Mouse (Mus musculus): ENCODE measurements around the gene Gnl3l. TPM values are rescaled to one million over a fixed set of nuclear protein-coding genes. Genes with fewer than 3 reads are reported as not detected.
A peak's percentile ranks its signal among the peaks of the same experiment; 100 is the strongest.

The Gnl3l gene
- total RNA-seq, 2 experiments from 2014 or later = 33.8 to 38.0 TPM

DNA sequence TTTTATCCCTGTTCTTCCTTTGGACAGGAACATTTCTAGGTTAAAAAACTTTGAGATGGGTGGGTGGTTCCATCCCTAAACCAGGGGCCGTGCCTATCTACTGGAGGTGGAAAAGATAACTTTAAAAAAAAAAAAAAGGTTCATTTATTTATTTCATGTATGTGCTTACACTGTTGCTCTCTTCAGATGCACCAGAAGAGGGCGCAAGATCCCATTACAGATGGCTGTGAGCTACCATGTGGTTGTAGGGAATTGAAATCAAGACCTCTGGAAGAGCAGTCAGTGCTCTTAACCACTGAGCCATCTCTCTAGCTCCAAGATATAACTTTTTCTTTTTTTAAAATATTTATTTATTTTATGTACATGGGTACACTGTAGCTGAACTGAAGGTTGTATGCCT, 54.1 kb downstream of the Gnl3l start:
- DNase-seq = no peak
- intact Hi-C loops (cut with DNase I) = loop anchor here (5.0 kb wide), 1 partner anchor 134 kb away; the partner anchor contains the start of gene Tsr2

- intact Hi-C loops (cut with DNase I) = loop anchor here (5.0 kb wide), 1 partner anchor 137 kb away; the partner anchor contains the start of gene Tsr2
- DNase-seq = no peak
Observed at GRCm38 (mm10) chrX:150960702-150961101, 56.4 kb downstream of the Gnl3l start.

DNA sequence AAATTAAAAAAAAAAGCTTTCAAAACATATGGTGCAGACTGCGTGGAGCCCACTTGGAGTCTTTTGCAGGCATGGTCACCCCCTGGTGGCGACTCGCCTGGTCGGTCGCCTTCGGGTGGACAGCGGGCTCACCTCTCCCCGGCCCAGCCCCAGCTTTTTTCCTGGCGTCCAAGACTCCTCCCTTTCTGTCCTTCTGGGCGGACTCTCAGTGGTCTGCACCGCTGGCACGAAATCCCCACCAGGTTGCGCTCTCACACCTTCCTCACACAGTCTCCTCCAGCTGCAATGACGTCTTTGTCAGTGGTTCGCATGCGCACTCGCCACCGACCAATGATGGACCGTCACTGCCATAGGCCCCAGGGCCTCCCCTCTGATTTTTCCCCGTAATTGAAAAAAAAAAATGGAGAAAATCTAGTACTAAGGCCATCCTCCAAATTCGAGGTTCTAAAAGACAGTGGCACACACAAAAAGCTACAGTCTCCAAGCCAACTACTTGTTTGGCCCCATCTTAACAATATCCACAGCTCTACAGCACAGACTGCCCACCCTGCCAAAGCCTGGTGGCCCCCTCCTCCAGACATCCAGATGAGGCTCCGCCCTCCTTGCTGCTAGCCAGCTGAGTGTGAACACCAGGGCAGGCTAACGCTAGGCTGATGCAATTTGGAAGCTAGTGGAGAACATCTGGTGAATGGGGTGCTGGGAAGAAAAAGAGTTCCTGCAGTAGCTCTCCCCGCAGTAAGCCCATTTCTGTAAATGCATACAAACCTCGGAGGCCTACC, 60.4 kb downstream of the Gnl3l start:
- DNase-seq = peak; percentile 73 to 82
- intact Hi-C loops (cut with DNase I) = loop anchor here (1.0 to 10.0 kb wide), 3 partner anchors 142 to 248 kb away; partner anchors contain the start of gene Maged2

DNA sequence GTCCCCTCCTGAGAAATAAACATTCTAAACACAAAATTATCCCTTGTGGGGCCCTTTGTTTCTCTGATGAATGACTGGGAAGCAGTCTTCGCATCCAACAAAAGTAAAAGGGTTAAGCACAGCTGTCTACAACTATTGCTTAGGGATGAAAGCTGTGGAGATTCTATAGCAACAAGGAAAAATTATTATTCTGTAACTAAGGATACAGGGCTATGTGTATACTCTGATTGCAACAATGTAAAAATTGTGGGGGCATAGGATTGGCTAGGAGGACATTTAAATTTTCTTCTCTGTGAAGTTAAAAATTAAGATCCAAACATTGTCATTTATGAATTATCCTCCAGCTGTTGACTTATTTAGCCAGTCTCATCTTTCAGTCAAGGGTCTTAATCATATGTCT, 61.1 kb downstream of the Gnl3l start:
- intact Hi-C loops (cut with DNase I) = loop anchor here (1.0 to 10.0 kb wide), 3 partner anchors 141 to 247 kb away; partner anchors contain the start of gene Maged2
- no peak for DNase-seq

DNA sequence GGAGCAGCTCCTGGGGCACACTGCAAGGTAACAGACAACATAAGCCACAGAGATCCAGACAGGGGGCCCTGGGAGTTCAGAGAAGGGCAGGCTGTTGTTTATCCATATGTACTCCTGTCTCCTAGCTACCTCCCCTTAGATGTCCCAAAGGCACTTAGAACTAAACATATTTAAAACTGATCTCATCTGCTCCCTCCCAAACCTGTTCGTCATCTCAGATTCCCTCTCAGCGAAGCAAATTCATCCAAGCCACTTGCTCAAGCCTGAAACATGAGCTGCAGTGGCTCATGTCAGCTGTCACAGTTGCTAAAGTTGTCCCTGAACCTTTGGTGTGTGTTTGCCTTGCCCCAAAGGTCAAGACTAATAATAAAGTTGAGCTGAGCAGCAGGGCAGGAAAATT, 61.7 kb downstream of the Gnl3l start:
- intact Hi-C loops (cut with DNase I) = loop anchor here (10.0 kb wide), 1 partner anchor 141 kb away; the partner anchor contains the start of gene Maged2
- peak in 1 of 2 experiments; percentile 9 for DNase-seq

DNA sequence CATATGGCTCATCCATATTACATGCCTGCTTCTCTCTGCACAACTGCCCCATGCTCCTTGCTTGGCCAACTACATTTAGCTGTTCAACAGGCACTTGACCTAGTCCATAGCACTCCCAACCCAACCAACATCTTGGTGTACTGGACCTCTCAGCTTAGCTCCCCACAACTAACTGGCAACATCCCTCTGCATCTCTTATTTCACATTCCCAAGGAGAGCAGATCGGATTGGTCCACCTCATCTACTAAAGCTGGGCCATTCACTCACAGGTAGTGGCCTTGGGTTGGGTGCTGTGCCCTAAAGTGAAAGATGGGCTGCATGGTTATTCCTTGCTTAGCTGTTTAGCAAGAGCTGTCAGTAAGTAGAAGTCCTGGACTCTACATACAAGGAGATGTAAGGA, 62.4 kb downstream of the Gnl3l start:
- no peak for DNase-seq
- intact Hi-C loops (cut with DNase I) = loop anchor here (5.0 to 10.0 kb wide), 2 partner anchors 140 to 442 kb away; partner anchors contain the start of gene Maged2

Other genes starting within 250 kb of the Gnl3l start
- gene Maged2, start 203.0 kb downstream of the Gnl3l start, total RNA-seq (2021) = 10 to 100 TPM; 52.7 to 63.7 TPM
- gene Fgd1, start 28.8 kb upstream of the Gnl3l start, total RNA-seq (2021) = 10 to 100 TPM; 10.5 to 12.2 TPM
- 1 to 10 TPM; 8.9 TPM for gene Tsr2, start 79.2 kb upstream of the Gnl3l start, total RNA-seq (2021)
- gene Wnk3, start 180.8 kb upstream of the Gnl3l start, total RNA-seq (2021) = under 1 TPM; 0.32 to 0.41 TPM

All from heart, postnatal 14 days (tissue).